Mouse (Mus musculus): ENCODE measurements at regions not wholly inside any gene's neighbourhood (a gene's known extent, or its start where the extent isn't known, plus 50 kb on each side); places are given as distances from the start of the nearest gene placed in this dataset.

- TF ChIP-seq CTCF (IDR thresholded peaks at IDR 0.05; ENCODE audit: extremely low read depth, insufficient read depth, low read length) (no peak), POLR2A (IDR thresholded peaks at IDR 0.05; ENCODE audit: extremely low read depth, insufficient read depth, low read length) (no peak)
These were observed 91.3 kb upstream of the Hddc2 start for GRCm38 (mm10) chr10:31221902-31222301.

Measured in cortical plate, adult 2 months (tissue).